Mouse (Mus musculus) neural tube, embryonic 10.5 days (tissue): ENCODE measurements around the gene Dusp16.

ENCODE experiments used
- DNase-seq: peaks from one replicate; pipeline ENCODE4 v3.0.0-alpha.2; 2017; ENCODE audit warnings: low spot score; ENCODE audit errors: extremely low spot score

Gene Dusp16

GRCm38 (mm10) chr6:134743568-134743967 is 48.9 kb downstream of the Dusp16 start:
- DNase-seq: no peak

- DNase-seq: no peak
Observed at GRCm38 (mm10) chr6:134736853-134737252, 55.6 kb downstream of the Dusp16 start.

- no peak for DNase-seq
Observed at GRCm38 (mm10) chr6:134733800-134734221, 58.6 kb downstream of the Dusp16 start.

GRCm38 (mm10) chr6:134732813-134733212 is 59.6 kb downstream of the Dusp16 start:
- no peak for DNase-seq

GRCm38 (mm10) chr6:134730978-134731377 is 61.4 kb downstream of the Dusp16 start:
- DNase-seq: no peak

GRCm38 (mm10) chr6:134725406-134725805 is 67.0 kb downstream of the Dusp16 start:
- DNase-seq: no peak

GRCm38 (mm10) chr6:134723833-134724553 is 68.4 kb downstream of the Dusp16 start:
- DNase-seq: no peak

- no peak for DNase-seq
Observed at GRCm38 (mm10) chr6:134723326-134723725, 69.1 kb downstream of the Dusp16 start.

- no peak for DNase-seq
Observed at GRCm38 (mm10) chr6:134722906-134723305, 69.5 kb downstream of the Dusp16 start.

GRCm38 (mm10) chr6:134721729-134722269 is 70.6 kb downstream of the Dusp16 start:
- no peak for DNase-seq

- no peak for DNase-seq
Observed at GRCm38 (mm10) chr6:134720150-134720549, 72.3 kb downstream of the Dusp16 start.

GRCm38 (mm10) chr6:134719156-134719555 is 73.3 kb downstream of the Dusp16 start:
- no peak for DNase-seq

GRCm38 (mm10) chr6:134718668-134719065 is 73.8 kb downstream of the Dusp16 start:
- no peak for DNase-seq

GRCm38 (mm10) chr6:134717886-134718667 is 74.3 kb downstream of the Dusp16 start:
- no peak for DNase-seq

- DNase-seq: no peak
Observed at GRCm38 (mm10) chr6:134716168-134716587, 76.2 kb downstream of the Dusp16 start.

- DNase-seq: no peak
Observed at GRCm38 (mm10) chr6:134713897-134714296, 78.5 kb downstream of the Dusp16 start.

- DNase-seq: no peak
Observed at GRCm38 (mm10) chr6:134713321-134713720, 79.1 kb downstream of the Dusp16 start.

GRCm38 (mm10) chr6:134710020-134710419 is 82.4 kb downstream of the Dusp16 start:
- DNase-seq: no peak

GRCm38 (mm10) chr6:134706467-134706866 is 86.0 kb downstream of the Dusp16 start:
- no peak for DNase-seq

- no peak for DNase-seq
Observed at GRCm38 (mm10) chr6:134703053-134703690, 89.3 kb downstream of the Dusp16 start.

- no peak for DNase-seq
Observed at GRCm38 (mm10) chr6:134702184-134702583, 90.2 kb downstream of the Dusp16 start.

- no peak for DNase-seq
Observed at GRCm38 (mm10) chr6:134701211-134701602, 91.2 kb downstream of the Dusp16 start.
